Mouse (Mus musculus) MEL (cell line): ENCODE results near the gene Mslnl. TPM values are rescaled to one million over a fixed set of nuclear protein-coding genes. Genes with fewer than 3 reads are reported as not detected.

Experiments
- DNase-seq: peaks from one replicate; pipeline ENCODE4 v3.0.0; 2011; ENCODE audit warnings: low read depth, low spot score
- H3K27ac ChIP-seq: 2 replicates; pipeline ENCODE4 v1.5.1; 2012; ENCODE audit warnings: low read depth, mild to moderate bottlenecking, control low read depth, low read length, moderate library complexity; ENCODE audit not compliant: control insufficient read depth
- H3K27me3 ChIP-seq, 2 experiments: fragments of 150-350 bp in 1 of 2; sonication (generic) in 1 of 2; 2 replicates each; pipeline ENCODE4 v1.6.1; 2012; ENCODE audit warnings: low read length in 2 of 2, mild to moderate bottlenecking in 2 of 2, improper control_type of control experiment in 1 of 2, moderate library complexity in 1 of 2; ENCODE audit not compliant: insufficient read depth in 2 of 2, control insufficient read depth in 1 of 2
- H3K36me3 ChIP-seq, 2 experiments: 2 replicates each; pipeline ENCODE4 v1.6.1; 2012 to 2014; ENCODE audit warnings: low read length in 2 of 2, improper control_type of control experiment in 1 of 2, inconsistent platforms in 1 of 2, mild to moderate bottlenecking in 1 of 2; ENCODE audit not compliant: insufficient read depth in 2 of 2, control insufficient read depth in 1 of 2
- H3K4me1 ChIP-seq, 2 experiments: fragments of 150-350 bp in 1 of 2; sonication (generic) in 1 of 2; 2 replicates each; pipeline ENCODE4 v1.6.1; 2012; ENCODE audit warnings: low read length in 2 of 2, improper control_type of control experiment in 1 of 2, mild to moderate bottlenecking in 1 of 2; ENCODE audit not compliant: insufficient read depth in 2 of 2, control insufficient read depth in 1 of 2
- H3K4me3 ChIP-seq, 2 experiments: fragments of 150-350 bp in 1 of 2; sonication (generic) in 1 of 2; 2 replicates each; pipeline ENCODE4 v1.5.1; 2012; ENCODE audit warnings: low read depth in 2 of 2, low read length in 2 of 2, mild to moderate bottlenecking in 2 of 2, moderate library complexity in 2 of 2, control low read depth in 1 of 2, improper control_type of control experiment in 1 of 2; ENCODE audit not compliant: control insufficient read depth in 1 of 2, insufficient read depth in 1 of 2
- H3K79me2 ChIP-seq: 2 replicates; pipeline ENCODE4 v1.6.1; 2012; ENCODE audit warnings: mild to moderate bottlenecking, low read length, moderate library complexity; ENCODE audit not compliant: control insufficient read depth, poor library complexity, insufficient read depth
- H3K9ac ChIP-seq: 2 replicates; pipeline ENCODE4 v1.6.1; 2012; ENCODE audit warnings: low read depth, mild to moderate bottlenecking, control low read depth, low read length, moderate library complexity; ENCODE audit not compliant: control insufficient read depth, poor library complexity, severe bottlenecking
- H3K9me3 ChIP-seq: fragments of 150-350 bp; sonication (generic); replicated peaks from 2 replicates; pipeline ENCODE4 v1.6.1; 2012; ENCODE audit warnings: mild to moderate bottlenecking, low read length, improper control_type of control experiment, moderate library complexity; ENCODE audit not compliant: insufficient read depth
- CHD2 ChIP-seq: IDR thresholded peaks from 2 replicates; pipeline ENCODE4 v1.6.1; 2011; ENCODE audit warnings: low read length, improper control_type of control experiment
- CTCF ChIP-seq, 3 experiments: IDR thresholded peaks in 2 of 3; conservative IDR thresholded peaks in 1 of 3; 2 replicates each; pipeline ENCODE4 v1.5.1; 2011 to 2012; ENCODE audit warnings: low read length in 3 of 3, low read depth in 2 of 3, mild to moderate bottlenecking in 2 of 3, improper control_type of control experiment in 1 of 3, inconsistent platforms in 1 of 3, mixed read lengths in 1 of 3, moderate library complexity in 1 of 3; ENCODE audit not compliant: control insufficient read depth in 1 of 3, insufficient read depth in 1 of 3, poor library complexity in 1 of 3, severe bottlenecking in 1 of 3
- E2F4 ChIP-seq: IDR thresholded peaks from 2 replicates; pipeline ENCODE4 v1.6.1; 2011; ENCODE audit warnings: low read depth, low read length, improper control_type of control experiment, borderline replicate concordance
- ELF1 ChIP-seq: IDR thresholded peaks from 2 replicates; pipeline ENCODE4 v1.6.1; 2014; ENCODE audit warnings: low read depth, mild to moderate bottlenecking, inconsistent platforms, low read length, improper control_type of control experiment, moderate library complexity
- ETS1 ChIP-seq: IDR thresholded peaks from 2 replicates; pipeline ENCODE4 v1.6.1; 2012; ENCODE audit warnings: low read depth, mild to moderate bottlenecking, inconsistent platforms, low read length, improper control_type of control experiment, moderate library complexity
- GATA1 ChIP-seq: IDR thresholded peaks from 2 replicates; pipeline ENCODE4 v1.6.1; 2011; ENCODE audit warnings: low read depth, low read length, improper control_type of control experiment
- HCFC1 ChIP-seq: IDR thresholded peaks from 2 replicates; pipeline ENCODE4 v1.6.1; 2012; ENCODE audit warnings: low read depth, mild to moderate bottlenecking, inconsistent platforms, low read length, improper control_type of control experiment, moderate library complexity
- KAT2A ChIP-seq: conservative IDR thresholded peaks from 2 replicates; pipeline ENCODE4 v1.6.1; 2012; ENCODE audit warnings: low read depth, low read length, improper control_type of control experiment, inconsistent platforms
- MAFK ChIP-seq: IDR thresholded peaks from 2 replicates; pipeline ENCODE4 v1.6.1; 2011; ENCODE audit warnings: low read depth, mild to moderate bottlenecking, low read length, improper control_type of control experiment, borderline replicate concordance
- MAX ChIP-seq: IDR thresholded peaks from 2 replicates; pipeline ENCODE4 v1.6.1; 2011; ENCODE audit warnings: low read length, improper control_type of control experiment
- MAZ ChIP-seq: IDR thresholded peaks from 2 replicates; pipeline ENCODE4 v1.6.1; 2012; ENCODE audit warnings: low read depth, mild to moderate bottlenecking, inconsistent platforms, low read length, improper control_type of control experiment
- MXI1 ChIP-seq: IDR thresholded peaks from 2 replicates; pipeline ENCODE4 v1.6.1; 2011; ENCODE audit warnings: mild to moderate bottlenecking, low read depth, low read length, improper control_type of control experiment
- MYB ChIP-seq: IDR thresholded peaks from 2 replicates; pipeline ENCODE4 v1.6.1; 2011; ENCODE audit warnings: mild to moderate bottlenecking, low read depth, low read length, improper control_type of control experiment
- MYC ChIP-seq: IDR thresholded peaks from 2 replicates; pipeline ENCODE4 v1.6.1; 2011; ENCODE audit warnings: low read depth, mild to moderate bottlenecking, low read length, improper control_type of control experiment, moderate library complexity
- NELFE ChIP-seq: IDR thresholded peaks from 2 replicates; pipeline ENCODE4 v1.6.1; 2011; ENCODE audit warnings: low read depth, low read length, improper control_type of control experiment
- NRF1 ChIP-seq: IDR thresholded peaks from 2 replicates; pipeline ENCODE4 v1.6.1; 2014; ENCODE audit warnings: low read depth, mild to moderate bottlenecking, inconsistent platforms, low read length, improper control_type of control experiment, moderate library complexity; ENCODE audit not compliant: poor library complexity, insufficient read depth, severe bottlenecking
- POLR2A ChIP-seq, 2 experiments: IDR thresholded peaks; 2 replicates each; pipeline ENCODE4 v1.6.1; 2011 to 2012; ENCODE audit warnings: low read length in 2 of 2, mild to moderate bottlenecking in 2 of 2, control low read depth in 1 of 2, improper control_type of control experiment in 1 of 2, low read depth in 1 of 2, moderate library complexity in 1 of 2; ENCODE audit not compliant: control insufficient read depth in 1 of 2, insufficient read depth in 1 of 2, poor library complexity in 1 of 2
- POLR2AphosphoS2 ChIP-seq: IDR thresholded peaks from 2 replicates; pipeline ENCODE4 v1.6.1; 2011; ENCODE audit warnings: low read length, improper control_type of control experiment
- POLR2AphosphoS5 ChIP-seq: IDR thresholded peaks from 2 replicates; pipeline ENCODE4 v1.6.1; 2012; ENCODE audit warnings: low read depth, borderline replicate concordance, mild to moderate bottlenecking, inconsistent platforms, low read length, moderate library complexity, mixed read lengths
- SIN3A ChIP-seq: IDR thresholded peaks from 2 replicates; pipeline ENCODE4 v1.6.1; 2012; ENCODE audit warnings: low read length, improper control_type of control experiment, inconsistent platforms
- TAL1 ChIP-seq: IDR thresholded peaks from 2 replicates; pipeline ENCODE4 v1.6.1; 2012; ENCODE audit warnings: mild to moderate bottlenecking, inconsistent platforms, low read length, moderate library complexity, mixed read lengths
- TBP ChIP-seq: IDR thresholded peaks from 2 replicates; pipeline ENCODE4 v1.8.0; 2011; ENCODE audit warnings: low read depth, low read length, improper control_type of control experiment
- TCF12 ChIP-seq: IDR thresholded peaks from 2 replicates; pipeline ENCODE4 v1.6.1; 2014; ENCODE audit warnings: low read depth, mild to moderate bottlenecking, inconsistent platforms, low read length, improper control_type of control experiment, moderate library complexity
- ZC3H11A ChIP-seq: IDR thresholded peaks from 2 replicates; pipeline ENCODE4 v1.6.1; 2012; ENCODE audit warnings: low read depth, mild to moderate bottlenecking, inconsistent platforms, low read length, improper control_type of control experiment
- ZKSCAN1 ChIP-seq: IDR thresholded peaks from 2 replicates; pipeline ENCODE4 v1.6.1; 2012; ENCODE audit warnings: low read depth, mild to moderate bottlenecking, inconsistent platforms, low read length, improper control_type of control experiment, moderate library complexity
- ZMIZ1 ChIP-seq: IDR thresholded peaks from 2 replicates; pipeline ENCODE4 v1.6.1; 2012; ENCODE audit warnings: low read depth, mild to moderate bottlenecking, inconsistent platforms, low read length, improper control_type of control experiment, moderate library complexity
- polyA plus RNA-seq, 2 experiments: library from polyadenylated mRNA; stranded (reverse) in 1 of 2; unstranded in 1 of 2; fragments of >175 nt in 1 of 2; fragments of >200 nt in 1 of 2; gene quantifications; 2 replicates each; pipeline versions ENCODE4 v1.2.1 to v1.2.4; 2012; ENCODE audit warnings: low replicate concordance in 2 of 2, low read depth in 1 of 2; ENCODE audit not compliant: insufficient read length in 2 of 2, insufficient read depth in 1 of 2, missing spikeins in 1 of 2
- total RNA-seq: library from RNA; depleted of rRNA; stranded (reverse); fragments of 300-350 nt; gene quantifications from 2 replicates; pipeline ENCODE4 v1.2.3, GENCODE M21; 2012

Mslnl gene
- total and polyA plus RNA-seq, 3 experiments = 0.08 TPM; not detected in 1

DNA sequence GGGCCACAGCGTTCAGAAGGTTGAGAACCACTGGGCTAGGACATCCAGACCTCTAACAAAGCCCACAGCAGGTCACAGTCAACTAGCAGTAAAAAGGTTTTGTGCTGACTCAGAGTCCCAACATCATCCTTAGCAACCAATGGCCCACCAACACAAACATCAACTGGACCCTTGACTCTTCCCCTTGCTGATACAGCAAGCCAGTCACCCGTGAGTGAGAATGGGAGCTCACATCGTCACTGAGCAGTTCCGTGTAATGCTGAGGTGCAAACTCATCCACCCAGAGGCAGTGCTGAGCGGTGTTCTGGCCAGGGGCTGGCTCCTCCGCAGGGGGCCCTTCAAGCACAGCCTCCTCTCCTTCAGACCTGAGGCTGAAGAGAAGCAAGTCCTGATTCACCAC, 10.6 kb upstream of the Mslnl start:
- H3K79me2 ChIP-seq = peaks cover 8% of the 10 kb centered on the region
- no peak overlapping the region for H3K9ac ChIP-seq
- no peaks in the 10 kb centered on the region for H3K9me3 ChIP-seq
- H3K4me1 ChIP-seq = peaks cover 0 to 16% of the 10 kb centered on the region in 2 experiments; a peak in 2 of 4 replicates
- H3K4me3 ChIP-seq = no peak overlapping the region
- no peaks in the 10 kb centered on the region for H3K27me3 ChIP-seq
- H3K36me3 ChIP-seq = no peaks in the 10 kb centered on the region
- H3K27ac ChIP-seq = no peak overlapping the region
- TF ChIP-seq ZKSCAN1 (no peak), MYC (no peak), GATA1 (no peak), ETS1 (no peak), MXI1 (no peak), ELF1 (no peak), POLR2AphosphoS5 (no peak), ZC3H11A (no peak), POLR2AphosphoS2 (no peak), TAL1 (no peak), POLR2A (IDR thresholded peaks at IDR 0.05; ENCODE audit: control insufficient read depth in 1 of 2, insufficient read depth in 1 of 2, low read depth in 1 of 2, low read length in 2 of 2, poor library complexity in 1 of 2) (no peak), KAT2A (no peak), MAX (no peak), MAZ (no peak), TCF12 (no peak), NRF1 (no peak), CHD2 (no peak)
- TF ChIP-seq, all 39 proteins: peak for 0
- DNase-seq = no peak

DNA sequence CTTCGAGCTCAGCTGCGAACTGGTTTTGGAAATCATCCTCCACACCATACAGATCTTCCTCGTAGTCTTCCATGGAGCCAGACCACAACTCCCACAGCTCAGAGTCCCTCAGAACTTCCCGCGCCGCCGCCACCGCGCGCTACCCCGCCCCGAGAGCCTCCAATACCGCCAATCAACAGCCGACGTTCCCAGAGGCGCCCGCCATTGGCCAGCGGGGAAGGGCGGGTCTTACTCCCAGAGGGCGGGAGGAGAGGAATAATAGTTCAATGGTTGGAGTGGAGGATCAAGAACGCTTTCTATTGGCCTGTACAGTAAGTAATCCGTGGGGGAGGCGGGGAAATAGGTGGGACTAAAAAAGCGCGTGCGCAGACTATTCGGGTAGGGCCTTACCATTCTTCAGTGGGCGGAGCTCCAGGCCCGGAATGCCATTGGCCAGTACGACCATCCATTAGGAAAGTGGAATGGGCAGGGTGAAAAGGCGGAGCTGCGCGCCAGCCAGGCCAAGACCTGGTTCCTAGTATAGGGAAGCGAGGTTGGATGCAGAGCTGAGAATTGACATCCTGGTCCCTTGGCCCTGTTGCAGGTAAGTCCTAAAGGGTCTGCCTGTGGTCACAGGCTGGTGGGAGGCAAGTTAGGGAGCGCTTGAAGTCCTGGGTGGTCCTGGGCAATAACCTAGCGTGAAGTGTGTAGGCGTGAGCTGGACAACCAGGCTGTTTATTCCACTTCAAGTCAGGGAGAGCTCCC, 8.4 kb upstream of the Mslnl start, which contains the start of the genes Chtf18 and Rpusd1:
TSS of gene Chtf18 (minus strand) at position 155 of the 744 bp plus-strand sequence.
TSS of gene Rpusd1 (plus strand) at position 406 of the 744 bp plus-strand sequence.
- peak within 1 kb of the TSS; percentile 23; the same call in 1 of the 2 replicates for H3K27ac ChIP-seq
- H3K9ac ChIP-seq = peak within 1 kb of the TSS; percentile 77
- H3K27me3 ChIP-seq = no peaks in the 10 kb centered on the region
- peak; percentile 100 for DNase-seq
- no peaks in the 10 kb centered on the region for H3K36me3 ChIP-seq
- peaks cover 0 to 16% of the 10 kb centered on the region in 2 experiments; a peak in 2 of 4 replicates for H3K4me1 ChIP-seq
- TF ChIP-seq NRF1 = peak; percentile 75
- no peak for TF ChIP-seq MAFK
- TF ChIP-seq POLR2AphosphoS2 = peak; percentile 65; the same call in 1 of the 2 replicates
- no peak for TF ChIP-seq MYB
- no peak for TF ChIP-seq POLR2AphosphoS5
- peak; percentile 64; the same call in 1 of the 2 replicates for TF ChIP-seq TBP
- peak; percentile 66 for TF ChIP-seq NELFE
- TF ChIP-seq SIN3A = peak; percentile 92
- TF ChIP-seq MXI1 = peak; percentile 82
- TF ChIP-seq POLR2A (IDR thresholded peaks at IDR 0.05; ENCODE audit: control insufficient read depth in 1 of 2, insufficient read depth in 1 of 2, low read depth in 1 of 2, low read length in 2 of 2, poor library complexity in 1 of 2) = peak; percentile 60 to 95
- no peak for TF ChIP-seq CTCF (IDR thresholded peaks at IDR 0.05 in 2 of 3, conservative IDR thresholded peaks at IDR 0.05 in 1 of 3; ENCODE audit: control insufficient read depth in 1 of 3, insufficient read depth in 1 of 3, low read depth in 2 of 3, low read length in 3 of 3, poor library complexity in 1 of 3, severe bottlenecking in 1 of 3)
- peak; percentile 71 for TF ChIP-seq HCFC1
- peak; percentile 40; the same call in 1 of the 2 replicates for TF ChIP-seq KAT2A
- peak; percentile 90; the same call in 1 of the 2 replicates for TF ChIP-seq E2F4
- TF ChIP-seq MAX = peak; percentile 69; the same call in 1 of the 2 replicates
- TF ChIP-seq ETS1 = no peak
- peak; percentile 70; the same call in 1 of the 2 replicates for TF ChIP-seq CHD2
- TF ChIP-seq ZMIZ1 = peak; percentile 20
- no peaks in the 10 kb centered on the region for H3K9me3 ChIP-seq
- peak within 1 kb of the TSS; percentile 73 to 81 for H3K4me3 ChIP-seq
- H3K79me2 ChIP-seq = peaks cover 8% of the 10 kb centered on the region
